Mouse (Mus musculus): Measurements from ENCODE around the gene Chn2. TPM values are rescaled to one million over a fixed set of nuclear protein-coding genes. Genes with fewer than 3 reads are reported as not detected.

Gene Chn2
- polyA plus RNA-seq, 1 experiment from 2014 or later = 29.2 TPM

DNA sequence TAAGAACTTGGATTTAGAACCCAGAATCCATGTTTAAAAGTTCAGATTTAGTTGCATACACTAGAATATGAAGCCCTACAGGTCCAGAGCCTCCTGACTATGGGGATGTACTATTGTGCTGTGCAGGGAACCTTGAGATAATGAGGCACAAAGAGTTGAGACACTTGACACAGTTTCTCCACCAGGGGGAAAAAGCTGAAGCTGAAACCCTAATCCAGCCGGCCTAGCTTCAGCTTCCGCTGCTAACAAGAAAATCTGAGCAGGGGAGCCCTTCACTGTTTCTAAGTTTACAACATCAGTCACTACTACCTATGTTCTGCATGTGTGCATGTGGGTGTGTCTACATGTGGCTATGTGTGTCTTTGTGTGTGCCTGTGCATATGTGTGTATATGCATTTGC is 223.4 kb downstream of the Chn2 start:
- no peak overlapping the region for H3K4me3 ChIP-seq (ENCODE audit: low read depth, low read length)
- H3K9me3 ChIP-seq (replicated peaks; ENCODE audit: control insufficient read depth, low read length, poor library complexity, severe bottlenecking) = no peaks in the 10 kb centered on the region
- no peaks in the 10 kb centered on the region for H3K27me3 ChIP-seq (ENCODE audit: control insufficient read depth, insufficient read depth, low read depth, low read length)
- no peaks in the 10 kb centered on the region for H3K4me1 ChIP-seq (ENCODE audit: control insufficient read depth, insufficient read depth, low read length)
- H3K9ac ChIP-seq (ENCODE audit: low read depth, low read length) = no peak overlapping the region
- 70% methylated on average over 2 of the region's 2 CpGs for WGBS
- no peak for ATAC-seq
- no peak overlapping the region for H3K4me2 ChIP-seq (ENCODE audit: low read length)
- no peaks in the 10 kb centered on the region for H3K36me3 ChIP-seq (ENCODE audit: control insufficient read depth, insufficient read depth, low read length)
- no peak overlapping the region for H3K27ac ChIP-seq (ENCODE audit: low read length)

DNA sequence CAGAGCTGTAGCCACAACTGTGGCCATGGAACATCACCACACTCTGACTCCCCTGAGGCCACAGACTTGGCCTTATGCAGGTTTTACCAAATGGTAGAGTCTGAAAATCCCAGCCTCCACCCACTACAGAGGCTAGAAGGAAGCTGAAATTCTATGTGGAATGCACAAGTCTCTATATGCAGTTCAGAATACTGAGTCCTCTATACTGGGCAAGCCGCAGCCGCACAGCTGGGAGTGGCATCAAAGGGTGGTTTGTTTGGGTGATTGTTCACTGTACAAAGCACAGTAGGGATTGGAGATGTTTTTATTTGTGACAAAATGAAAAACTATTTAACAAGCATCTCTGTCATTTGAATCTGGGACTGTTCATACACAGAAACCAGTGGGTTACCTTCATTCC is 224.5 kb downstream of the Chn2 start:
- H3K4me3 ChIP-seq (ENCODE audit: low read depth, low read length) = no peak overlapping the region
- H3K4me1 ChIP-seq (ENCODE audit: control insufficient read depth, insufficient read depth, low read length) = no peaks in the 10 kb centered on the region
- WGBS = 65% methylated on average over 2 of the region's 2 CpGs
- H3K4me2 ChIP-seq (ENCODE audit: low read length) = no peak overlapping the region
- H3K9me3 ChIP-seq (replicated peaks; ENCODE audit: control insufficient read depth, low read length, poor library complexity, severe bottlenecking) = no peaks in the 10 kb centered on the region
- H3K36me3 ChIP-seq (ENCODE audit: control insufficient read depth, insufficient read depth, low read length) = no peaks in the 10 kb centered on the region
- no peak overlapping the region for H3K9ac ChIP-seq (ENCODE audit: low read depth, low read length)
- no peak overlapping the region for H3K27ac ChIP-seq (ENCODE audit: low read length)
- ATAC-seq = no peak
- no peaks in the 10 kb centered on the region for H3K27me3 ChIP-seq (ENCODE audit: control insufficient read depth, insufficient read depth, low read depth, low read length)

DNA sequence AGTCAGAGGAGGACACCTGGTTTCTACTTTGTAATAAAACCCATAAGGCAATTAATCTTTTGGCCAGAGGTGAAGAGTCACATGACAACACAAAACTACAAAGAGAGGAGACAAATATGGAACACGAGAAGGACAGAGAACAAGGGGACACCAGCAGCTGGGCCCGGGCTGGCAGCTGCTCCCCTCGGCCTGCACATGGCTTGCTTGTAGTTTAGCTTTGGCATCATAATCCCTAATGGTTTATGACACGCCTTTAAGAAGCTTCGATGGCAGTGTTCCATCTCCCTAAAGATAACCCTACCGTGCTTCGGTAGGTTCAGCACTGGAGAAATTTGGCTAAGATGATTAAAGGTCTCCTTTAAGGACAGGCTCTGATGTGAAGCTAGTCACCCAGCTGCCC is 225.2 kb downstream of the Chn2 start:
- Histone ChIP-seq H3K27ac (ENCODE audit: low read length) (no peak overlapping the region), H3K4me3 (ENCODE audit: low read depth, low read length) (no peak overlapping the region), H3K4me2 (ENCODE audit: low read length) (no peak overlapping the region), H3K4me1 (ENCODE audit: control insufficient read depth, insufficient read depth, low read length) (no peaks in the 10 kb centered on the region), H3K9ac (ENCODE audit: low read depth, low read length) (no peak overlapping the region), H3K9me3 (replicated peaks; ENCODE audit: control insufficient read depth, low read length, poor library complexity, severe bottlenecking) (no peaks in the 10 kb centered on the region), H3K27me3 (ENCODE audit: control insufficient read depth, insufficient read depth, low read depth, low read length) (no peaks in the 10 kb centered on the region), H3K36me3 (ENCODE audit: control insufficient read depth, insufficient read depth, low read length) (no peaks in the 10 kb centered on the region)
- WGBS = 70% methylated on average over 7 of the region's 7 CpGs
- no peak for ATAC-seq

DNA sequence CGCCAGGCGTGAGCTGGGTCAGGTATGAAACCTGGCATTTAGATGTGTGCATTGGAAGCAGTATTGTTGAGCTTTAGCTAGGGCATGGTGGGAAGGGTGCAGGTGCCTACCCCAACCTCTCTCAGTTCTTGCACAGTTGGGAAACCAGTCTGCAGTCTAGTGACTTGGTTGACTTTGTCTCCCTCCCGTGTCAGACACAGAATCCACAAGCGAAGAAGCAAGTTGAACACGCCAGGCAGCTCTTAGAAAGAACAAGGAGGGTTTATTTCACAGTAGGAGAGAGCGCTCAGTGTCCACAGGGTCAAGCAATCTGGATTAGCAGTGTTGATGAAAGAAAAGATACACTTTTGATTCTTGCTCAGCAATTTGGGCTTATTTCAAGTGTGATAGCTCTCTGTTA is 226.0 kb downstream of the Chn2 start:
- Histone ChIP-seq H3K9ac (ENCODE audit: low read depth, low read length) (no peak overlapping the region), H3K27ac (ENCODE audit: low read length) (no peak overlapping the region), H3K9me3 (replicated peaks; ENCODE audit: control insufficient read depth, low read length, poor library complexity, severe bottlenecking) (no peaks in the 10 kb centered on the region), H3K36me3 (ENCODE audit: control insufficient read depth, insufficient read depth, low read length) (no peaks in the 10 kb centered on the region), H3K4me3 (ENCODE audit: low read depth, low read length) (no peak overlapping the region), H3K4me2 (ENCODE audit: low read length) (no peak overlapping the region), H3K27me3 (ENCODE audit: control insufficient read depth, insufficient read depth, low read depth, low read length) (no peaks in the 10 kb centered on the region), H3K4me1 (ENCODE audit: control insufficient read depth, insufficient read depth, low read length) (no peaks in the 10 kb centered on the region; the same call in 1 of the 2 replicates)
- WGBS = 85% methylated on average over 6 of the region's 6 CpGs
- ATAC-seq = no peak

DNA sequence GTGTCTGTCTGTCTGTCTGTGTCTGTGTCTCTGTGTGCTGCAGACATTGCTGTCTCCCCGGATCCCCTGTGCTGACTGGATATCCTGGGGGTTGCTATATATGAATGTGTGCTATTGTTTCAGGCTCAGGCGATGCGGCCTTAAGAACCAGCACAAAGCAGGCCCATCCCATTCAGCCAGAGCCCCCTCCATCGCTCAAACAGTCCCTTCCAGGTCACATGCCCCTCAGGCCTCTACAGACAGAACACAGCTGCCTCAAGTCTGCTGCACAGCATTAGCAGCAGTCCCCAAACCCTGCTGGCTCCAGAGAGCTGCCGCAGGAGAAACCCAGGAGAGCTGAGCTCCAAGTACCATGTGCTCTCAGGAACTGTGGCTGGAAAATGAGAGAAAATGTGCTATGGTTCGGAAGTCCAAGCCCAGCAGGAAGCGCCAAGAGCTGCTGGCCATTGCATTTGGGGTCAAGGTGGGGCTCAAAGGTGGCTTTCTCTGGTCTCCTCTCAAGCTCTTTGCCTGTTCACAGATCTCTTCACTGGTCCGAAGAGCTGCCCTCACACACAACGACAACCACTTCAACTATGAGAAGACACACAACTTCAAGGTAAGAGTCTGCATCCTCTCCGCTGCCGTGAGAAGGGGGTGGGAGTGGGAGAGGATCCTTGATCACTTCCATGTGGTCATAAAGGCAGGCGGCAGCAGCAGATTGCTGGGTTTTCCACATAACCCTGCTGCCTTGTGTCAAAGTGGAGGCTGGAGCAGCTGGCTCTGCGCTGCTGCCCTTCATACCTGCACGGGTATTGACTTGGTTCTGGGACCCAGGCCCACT is 233.4 kb downstream of the Chn2 start:
- no peak for ATAC-seq
- Histone ChIP-seq H3K9me3 (replicated peaks; ENCODE audit: control insufficient read depth, low read length, poor library complexity, severe bottlenecking) (no peaks in the 10 kb centered on the region), H3K27ac (ENCODE audit: low read length) (no peak overlapping the region), H3K36me3 (ENCODE audit: control insufficient read depth, insufficient read depth, low read length) (no peaks in the 10 kb centered on the region), H3K4me3 (ENCODE audit: low read depth, low read length) (no peak overlapping the region), H3K4me2 (ENCODE audit: low read length) (no peak overlapping the region), H3K27me3 (ENCODE audit: control insufficient read depth, insufficient read depth, low read depth, low read length) (no peaks in the 10 kb centered on the region), H3K9ac (ENCODE audit: low read depth, low read length) (no peak overlapping the region), H3K4me1 (ENCODE audit: control insufficient read depth, insufficient read depth, low read length) (peaks cover 5% of the 10 kb centered on the region; the same call in 1 of the 2 replicates)
- WGBS = 57% methylated on average over 14 of the region's 14 CpGs

DNA sequence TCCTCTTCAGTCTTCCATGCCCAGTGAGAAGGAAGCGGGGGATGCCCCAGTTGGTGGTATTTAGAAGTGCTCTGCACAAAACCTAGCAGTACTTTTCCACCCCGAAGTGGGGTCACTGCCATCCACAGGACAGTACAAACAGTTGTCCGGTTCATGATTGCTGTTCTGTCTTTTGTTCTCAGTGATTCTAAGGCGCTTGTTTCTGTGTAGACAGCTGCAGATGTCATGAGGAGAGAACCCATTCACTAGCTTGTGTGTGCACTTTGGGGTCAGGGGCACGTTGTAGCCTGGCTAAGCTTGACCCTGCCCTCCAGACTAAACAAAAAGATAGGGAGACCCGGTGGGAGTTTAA is 234.0 kb downstream of the Chn2 start:
- Histone ChIP-seq H3K27ac (ENCODE audit: low read length) (no peak overlapping the region), H3K27me3 (ENCODE audit: control insufficient read depth, insufficient read depth, low read depth, low read length) (no peaks in the 10 kb centered on the region), H3K9ac (ENCODE audit: low read depth, low read length) (no peak overlapping the region), H3K4me1 (ENCODE audit: control insufficient read depth, insufficient read depth, low read length) (peaks cover 5% of the 10 kb centered on the region; the same call in 1 of the 2 replicates), H3K4me3 (ENCODE audit: low read depth, low read length) (no peak overlapping the region), H3K36me3 (ENCODE audit: control insufficient read depth, insufficient read depth, low read length) (no peaks in the 10 kb centered on the region), H3K9me3 (replicated peaks; ENCODE audit: control insufficient read depth, low read length, poor library complexity, severe bottlenecking) (no peaks in the 10 kb centered on the region), H3K4me2 (ENCODE audit: low read length) (no peak overlapping the region)
- WGBS = 62% methylated on average over 6 of the region's 6 CpGs
- ATAC-seq = no peak

DNA sequence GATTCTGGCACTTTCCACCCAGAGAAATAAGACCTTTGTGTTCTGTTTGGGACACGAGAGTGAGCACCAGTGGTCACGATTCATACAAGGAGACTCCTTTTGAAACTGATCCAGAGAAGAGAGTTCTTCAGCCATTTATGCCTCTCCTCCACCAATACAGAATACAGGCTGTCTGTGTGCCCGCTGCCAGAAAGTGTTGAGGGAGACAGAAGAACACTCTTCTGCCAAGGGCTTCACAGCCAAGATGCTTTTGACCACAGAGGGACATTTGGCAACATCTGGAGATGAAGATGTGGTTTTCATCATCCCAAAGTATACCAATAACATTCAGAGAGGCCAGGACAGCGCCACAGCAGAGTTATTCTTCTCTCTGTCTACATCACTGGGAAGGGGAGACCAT is 237.9 kb downstream of the Chn2 start:
- no peaks in the 10 kb centered on the region for H3K27me3 ChIP-seq (ENCODE audit: control insufficient read depth, insufficient read depth, low read depth, low read length)
- 84% methylated on average over 4 of the region's 4 CpGs for WGBS
- no peak overlapping the region for H3K4me2 ChIP-seq (ENCODE audit: low read length)
- ATAC-seq = no peak
- no peak overlapping the region for H3K4me3 ChIP-seq (ENCODE audit: low read depth, low read length)
- H3K27ac ChIP-seq (ENCODE audit: low read length) = no peak overlapping the region
- no peak overlapping the region for H3K9ac ChIP-seq (ENCODE audit: low read depth, low read length)
- 0 out of 2 replicates have a peak, but pooled peaks cover under 1% of the 10 kb centered on the region for H3K4me1 ChIP-seq (ENCODE audit: control insufficient read depth, insufficient read depth, low read length)
- no peaks in the 10 kb centered on the region for H3K9me3 ChIP-seq (replicated peaks; ENCODE audit: control insufficient read depth, low read length, poor library complexity, severe bottlenecking)
- no peaks in the 10 kb centered on the region for H3K36me3 ChIP-seq (ENCODE audit: control insufficient read depth, insufficient read depth, low read length)

DNA sequence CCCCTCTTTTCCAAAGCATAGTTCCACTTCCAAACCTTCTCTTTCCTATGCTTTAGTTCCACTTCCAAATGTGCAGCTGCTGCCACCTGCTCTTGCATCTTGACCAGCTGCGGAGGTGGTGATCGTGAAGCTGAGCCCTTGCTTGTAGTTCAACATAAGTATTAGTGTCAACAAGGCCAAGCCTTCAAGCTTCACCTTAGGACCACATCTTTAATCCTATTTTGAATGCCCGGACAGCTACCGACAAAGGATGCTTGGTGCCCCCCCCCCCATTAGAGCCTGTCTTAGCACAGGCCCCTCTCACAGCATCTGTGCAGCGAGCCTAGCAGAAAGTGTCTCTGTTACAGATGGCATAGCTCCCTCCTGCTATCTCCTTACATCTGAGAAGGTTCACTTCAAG is 238.5 kb downstream of the Chn2 start:
- ATAC-seq = no peak
- Histone ChIP-seq H3K27me3 (ENCODE audit: control insufficient read depth, insufficient read depth, low read depth, low read length) (no peaks in the 10 kb centered on the region), H3K36me3 (ENCODE audit: control insufficient read depth, insufficient read depth, low read length) (no peaks in the 10 kb centered on the region), H3K9me3 (replicated peaks; ENCODE audit: control insufficient read depth, low read length, poor library complexity, severe bottlenecking) (no peaks in the 10 kb centered on the region), H3K4me1 (ENCODE audit: control insufficient read depth, insufficient read depth, low read length) (no peaks in the 10 kb centered on the region), H3K27ac (ENCODE audit: low read length) (no peak overlapping the region), H3K4me3 (ENCODE audit: low read depth, low read length) (no peak overlapping the region), H3K9ac (ENCODE audit: low read depth, low read length) (no peak overlapping the region), H3K4me2 (ENCODE audit: low read length) (no peak overlapping the region)
- 21% methylated on average over 5 of the region's 5 CpGs for WGBS

DNA sequence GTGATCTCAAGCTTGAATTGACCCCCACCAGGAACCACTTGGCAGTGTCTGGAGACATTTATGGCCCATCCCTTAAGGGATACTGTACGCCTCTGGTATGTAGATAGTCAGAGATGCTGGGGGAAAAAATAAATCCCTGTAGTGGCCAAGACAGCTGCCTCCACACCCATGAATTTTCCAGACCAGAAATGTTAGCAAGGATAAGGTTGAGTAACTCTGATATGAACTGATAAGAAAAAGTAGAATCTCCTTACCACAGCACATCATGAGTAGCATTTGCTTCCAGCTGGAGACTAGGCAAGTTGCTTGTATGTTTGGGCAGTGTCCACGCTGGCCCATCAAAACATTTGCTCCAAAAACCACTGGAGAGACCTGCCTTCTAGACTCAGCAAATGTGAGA is 239.3 kb downstream of the Chn2 start:
- Histone ChIP-seq H3K4me2 (ENCODE audit: low read length) (no peak overlapping the region), H3K36me3 (ENCODE audit: control insufficient read depth, insufficient read depth, low read length) (no peaks in the 10 kb centered on the region), H3K9me3 (replicated peaks; ENCODE audit: control insufficient read depth, low read length, poor library complexity, severe bottlenecking) (no peaks in the 10 kb centered on the region), H3K9ac (ENCODE audit: low read depth, low read length) (no peak overlapping the region), H3K27me3 (ENCODE audit: control insufficient read depth, insufficient read depth, low read depth, low read length) (no peaks in the 10 kb centered on the region), H3K4me1 (ENCODE audit: control insufficient read depth, insufficient read depth, low read length) (no peaks in the 10 kb centered on the region), H3K27ac (ENCODE audit: low read length) (no peak overlapping the region), H3K4me3 (ENCODE audit: low read depth, low read length) (no peak overlapping the region)
- ATAC-seq = no peak
- WGBS = 94% methylated on average over 2 of the region's 2 CpGs

All from midbrain, embryonic 16.5 days (tissue).